Mouse (Mus musculus): ENCODE data around the gene Prkg1. TPM values are rescaled to one million over a fixed set of nuclear protein-coding genes. Genes with fewer than 3 reads are reported as not detected.

The Prkg1 gene
- total and polyA plus RNA-seq, 3 experiments = 2.2 to 13.6 (median 11.0) TPM

GRCm38 (mm10) chr19:30691258-30691657, 1073.6 kb downstream of the Prkg1 start:
- DNase-seq = no peak
- WGBS = 86% methylated on average over 2 of the region's 2 CpGs
- no peaks in the 10 kb centered on the region for H3K79me2 ChIP-seq (replicated peaks; ENCODE audit: control insufficient read depth, insufficient read depth, low read length)
- H3K27me3 ChIP-seq (ENCODE audit: control insufficient read depth, insufficient read depth, low read length) = no peaks in the 10 kb centered on the region
- no peaks in the 10 kb centered on the region for H3K4me1 ChIP-seq (ENCODE audit: control insufficient read depth, insufficient read depth, low read length)
- H3K36me3 ChIP-seq (ENCODE audit: control insufficient read depth, insufficient read depth, low read length) = no peaks in the 10 kb centered on the region
- no peak overlapping the region for H3K27ac ChIP-seq
- TF ChIP-seq EP300 (IDR thresholded peaks at IDR 0.05; ENCODE audit: insufficient read depth, low read depth, low read length) (no peak), POLR2A (IDR thresholded peaks at IDR 0.05; ENCODE audit: insufficient read depth, low read depth, low read length) (no peak), CTCF (IDR thresholded peaks at IDR 0.05) (no peak)
- H3K9ac ChIP-seq (ENCODE audit: low read depth, low read length) = no peak overlapping the region
- intact Hi-C loops (cut with DNase I) = no loop called here
- H3K4me3 ChIP-seq = no peak overlapping the region

GRCm38 (mm10) chr19:30690691-30691090, 1074.1 kb downstream of the Prkg1 start:
- H3K27me3 ChIP-seq (ENCODE audit: control insufficient read depth, insufficient read depth, low read length) = no peaks in the 10 kb centered on the region
- H3K79me2 ChIP-seq (replicated peaks; ENCODE audit: control insufficient read depth, insufficient read depth, low read length) = no peaks in the 10 kb centered on the region
- no peak for DNase-seq
- no peak overlapping the region for H3K9ac ChIP-seq (ENCODE audit: low read depth, low read length)
- H3K27ac ChIP-seq = no peak overlapping the region
- H3K36me3 ChIP-seq (ENCODE audit: control insufficient read depth, insufficient read depth, low read length) = no peaks in the 10 kb centered on the region
- intact Hi-C loops (cut with DNase I) = no loop called here
- no peaks in the 10 kb centered on the region for H3K4me1 ChIP-seq (ENCODE audit: control insufficient read depth, insufficient read depth, low read length)
- TF ChIP-seq CTCF (IDR thresholded peaks at IDR 0.05) (no peak), EP300 (IDR thresholded peaks at IDR 0.05; ENCODE audit: insufficient read depth, low read depth, low read length) (no peak), POLR2A (IDR thresholded peaks at IDR 0.05; ENCODE audit: insufficient read depth, low read depth, low read length) (no peak)
- no peak overlapping the region for H3K4me3 ChIP-seq
- WGBS = 86% methylated on average over 6 of the region's 6 CpGs

- 85% methylated on average over 6 of the region's 6 CpGs for WGBS
- Histone ChIP-seq H3K4me3 (no peak overlapping the region), H3K79me2 (replicated peaks; ENCODE audit: control insufficient read depth, insufficient read depth, low read length) (no peaks in the 10 kb centered on the region), H3K27ac (no peak overlapping the region), H3K27me3 (ENCODE audit: control insufficient read depth, insufficient read depth, low read length) (no peaks in the 10 kb centered on the region), H3K36me3 (ENCODE audit: control insufficient read depth, insufficient read depth, low read length) (no peaks in the 10 kb centered on the region), H3K4me1 (ENCODE audit: control insufficient read depth, insufficient read depth, low read length) (no peaks in the 10 kb centered on the region), H3K9ac (ENCODE audit: low read depth, low read length) (no peak overlapping the region)
- DNase-seq = no peak
- intact Hi-C loops (cut with DNase I) = no loop called here
- TF ChIP-seq EP300 (IDR thresholded peaks at IDR 0.05; ENCODE audit: insufficient read depth, low read depth, low read length) (no peak), CTCF (IDR thresholded peaks at IDR 0.05) (no peak), POLR2A (IDR thresholded peaks at IDR 0.05; ENCODE audit: insufficient read depth, low read depth, low read length) (no peak)
These were observed 1076.9 kb downstream of the Prkg1 start for GRCm38 (mm10) chr19:30687942-30688341.

- intact Hi-C loops (cut with DNase I) = no loop called here
- H3K9ac ChIP-seq (ENCODE audit: low read depth, low read length) = no peak overlapping the region
- H3K4me3 ChIP-seq = no peak overlapping the region
- H3K4me1 ChIP-seq (ENCODE audit: control insufficient read depth, insufficient read depth, low read length) = no peaks in the 10 kb centered on the region
- H3K27ac ChIP-seq = no peak overlapping the region
- no peak for DNase-seq
- H3K27me3 ChIP-seq (ENCODE audit: control insufficient read depth, insufficient read depth, low read length) = no peaks in the 10 kb centered on the region
- no peaks in the 10 kb centered on the region for H3K36me3 ChIP-seq (ENCODE audit: control insufficient read depth, insufficient read depth, low read length)
- H3K79me2 ChIP-seq (replicated peaks; ENCODE audit: control insufficient read depth, insufficient read depth, low read length) = no peaks in the 10 kb centered on the region
- TF ChIP-seq POLR2A (IDR thresholded peaks at IDR 0.05; ENCODE audit: insufficient read depth, low read depth, low read length) = no peak
- TF ChIP-seq CTCF (IDR thresholded peaks at IDR 0.05) = no peak
- no peak for TF ChIP-seq EP300 (IDR thresholded peaks at IDR 0.05; ENCODE audit: insufficient read depth, low read depth, low read length)
- 88% methylated on average over 8 of the region's 8 CpGs for WGBS
These were observed 1088.5 kb downstream of the Prkg1 start for GRCm38 (mm10) chr19:30676308-30676707.

- peak; percentile 41; the same call in 1 of the 2 replicates for TF ChIP-seq EP300 (IDR thresholded peaks at IDR 0.05; ENCODE audit: insufficient read depth, low read depth, low read length)
- peak; percentile 83 for TF ChIP-seq CTCF (IDR thresholded peaks at IDR 0.05)
- TF ChIP-seq POLR2A (IDR thresholded peaks at IDR 0.05; ENCODE audit: insufficient read depth, low read depth, low read length) = no peak
- peak; percentile 28 to 52 for DNase-seq
- WGBS = 6% methylated on average over 8 of the region's 8 CpGs
- Histone ChIP-seq H3K9ac (ENCODE audit: low read depth, low read length) (no peak overlapping the region), H3K36me3 (ENCODE audit: control insufficient read depth, insufficient read depth, low read length) (no peaks in the 10 kb centered on the region), H3K27ac (no peak overlapping the region), H3K4me3 (no peak overlapping the region), H3K4me1 (ENCODE audit: control insufficient read depth, insufficient read depth, low read length) (no peaks in the 10 kb centered on the region), H3K27me3 (ENCODE audit: control insufficient read depth, insufficient read depth, low read length) (no peaks in the 10 kb centered on the region), H3K79me2 (replicated peaks; ENCODE audit: control insufficient read depth, insufficient read depth, low read length) (no peaks in the 10 kb centered on the region)
- intact Hi-C loops (cut with DNase I) = loop anchor here (10.0 kb wide), 4 partner anchors 181 to 1301 kb away; no protein-coding TSS in a partner anchor
These were observed 1100.6 kb downstream of the Prkg1 start for GRCm38 (mm10) chr19:30664269-30664668.

GRCm38 (mm10) chr19:30642629-30643170, 1122.1 kb downstream of the Prkg1 start:
- H3K4me3 ChIP-seq = no peak overlapping the region
- H3K79me2 ChIP-seq (replicated peaks; ENCODE audit: control insufficient read depth, insufficient read depth, low read length) = no peaks in the 10 kb centered on the region
- no peaks in the 10 kb centered on the region for H3K36me3 ChIP-seq (ENCODE audit: control insufficient read depth, insufficient read depth, low read length)
- no peak overlapping the region for H3K27ac ChIP-seq
- intact Hi-C loops (cut with DNase I) = no loop called here
- H3K9ac ChIP-seq (ENCODE audit: low read depth, low read length) = no peak overlapping the region
- no peaks in the 10 kb centered on the region for H3K27me3 ChIP-seq (ENCODE audit: control insufficient read depth, insufficient read depth, low read length)
- 80% methylated on average over 5 of the region's 5 CpGs for WGBS
- H3K4me1 ChIP-seq (ENCODE audit: control insufficient read depth, insufficient read depth, low read length) = no peaks in the 10 kb centered on the region
- DNase-seq = no peak
- TF ChIP-seq EP300 (IDR thresholded peaks at IDR 0.05; ENCODE audit: insufficient read depth, low read depth, low read length) (no peak), POLR2A (IDR thresholded peaks at IDR 0.05; ENCODE audit: insufficient read depth, low read depth, low read length) (no peak), CTCF (IDR thresholded peaks at IDR 0.05) (no peak)
